Mouse (Mus musculus) CH12.LX (cell line): ENCODE results near the gene Smndc1.

Source experiments
- CHD2 ChIP-seq: IDR thresholded peaks from 2 replicates; pipeline ENCODE4 v1.6.1; 2011; ENCODE audit warnings: low read length, improper control_type of control experiment
- CTCF ChIP-seq, 2 experiments: IDR thresholded peaks in 1 of 2; conservative IDR thresholded peaks in 1 of 2; 2 replicates each; pipeline ENCODE4 v1.5.1; 2011 to 2012; ENCODE audit warnings: low read depth in 2 of 2, low read length in 2 of 2, improper control_type of control experiment in 1 of 2, inconsistent platforms in 1 of 2, mild to moderate bottlenecking in 1 of 2, moderate library complexity in 1 of 2
- EP300 ChIP-seq: IDR thresholded peaks from 2 replicates; pipeline ENCODE4 v1.6.1; 2011; ENCODE audit warnings: low read length, improper control_type of control experiment
- GABPA ChIP-seq: IDR thresholded peaks from 2 replicates; pipeline ENCODE4 v1.6.1; 2012; ENCODE audit warnings: low read depth, low read length, improper control_type of control experiment, inconsistent platforms; ENCODE audit not compliant: insufficient replicate concordance
- MAFK ChIP-seq: IDR thresholded peaks from 2 replicates; pipeline ENCODE4 v1.6.1; 2011; ENCODE audit warnings: low read length, improper control_type of control experiment; ENCODE audit not compliant: insufficient replicate concordance
- MXI1 ChIP-seq: IDR thresholded peaks from 2 replicates; pipeline ENCODE4 v1.6.1; 2011; ENCODE audit warnings: mild to moderate bottlenecking, low read depth, low read length, improper control_type of control experiment
- PAX5 ChIP-seq: IDR thresholded peaks from 2 replicates; pipeline ENCODE4 v1.6.1; 2012; ENCODE audit warnings: low read length, inconsistent platforms, mixed read lengths
- POLR2A ChIP-seq: IDR thresholded peaks from 2 replicates; pipeline ENCODE4 v1.6.1; 2011; ENCODE audit warnings: low read depth, mild to moderate bottlenecking, improper control_type of control experiment, low read length
- TBP ChIP-seq: conservative IDR thresholded peaks from 2 replicates; pipeline ENCODE4 v1.6.1; 2011; ENCODE audit warnings: low read depth, low read length, improper control_type of control experiment
- USF1 ChIP-seq: IDR thresholded peaks from 2 replicates; pipeline ENCODE4 v1.6.1; 2014; ENCODE audit warnings: low read depth, mild to moderate bottlenecking, inconsistent platforms, low read length, improper control_type of control experiment
- ZC3H11A ChIP-seq: IDR thresholded peaks from 2 replicates; pipeline ENCODE4 v1.6.1; 2012; ENCODE audit warnings: low read depth, mild to moderate bottlenecking, inconsistent platforms, low read length, improper control_type of control experiment
- ZMIZ1 ChIP-seq: IDR thresholded peaks from 2 replicates; pipeline ENCODE4 v1.6.1; 2012; ENCODE audit warnings: low read depth, mild to moderate bottlenecking, inconsistent platforms, low read length, improper control_type of control experiment

GRCm38 (mm10) chr19:53369469-53370043 lies 20.8 kb downstream of the Smndc1 start:
- TF ChIP-seq EP300 = no peak
- TF ChIP-seq CTCF (conservative IDR thresholded peaks at IDR 0.05 in 1 of 2, IDR thresholded peaks at IDR 0.05 in 1 of 2; ENCODE audit: low read depth in 2 of 2, low read length in 2 of 2) = peak; percentile 70 to 94
- no peak for TF ChIP-seq POLR2A
- no peak for TF ChIP-seq GABPA
- TF ChIP-seq TBP = no peak
- TF ChIP-seq ZC3H11A = no peak; the same call in 1 of the 2 replicates
- TF ChIP-seq MAFK = no peak
- no peak for TF ChIP-seq CHD2
- no peak for TF ChIP-seq PAX5
- TF ChIP-seq USF1 = no peak
- TF ChIP-seq ZMIZ1 = no peak
- no peak for TF ChIP-seq MXI1
